Mouse (Mus musculus): ENCODE measurements around the gene Zkscan14. TPM values are rescaled to one million over a fixed set of nuclear protein-coding genes. Genes with fewer than 3 reads are reported as not detected.

The Zkscan14 gene
- polyA plus RNA-seq, 1 experiment from 2014 or later: 12.3 TPM

- no peak overlapping the region for H3K4me2 ChIP-seq (replicated peaks)
- ATAC-seq (ENCODE audit: low FRiP score) (no peak), DNase-seq (ENCODE audit: low spot score) (no peak)
- H3K9ac ChIP-seq: no peak overlapping the region
- WGBS: 99% methylated on average over 6 of the region's 6 CpGs
- no peaks in the 10 kb centered on the region for H3K27me3 ChIP-seq (ENCODE audit: control insufficient read depth, insufficient read depth, low read length)
- H3K27ac ChIP-seq: no peak overlapping the region
- peaks cover 18% of the 10 kb centered on the region for H3K4me1 ChIP-seq (replicated peaks; ENCODE audit: control insufficient read depth, insufficient read depth, low read length)
- no peak overlapping the region for H3K4me3 ChIP-seq (replicated peaks; ENCODE audit: low read length)
- no peaks in the 10 kb centered on the region for H3K9me3 ChIP-seq (ENCODE audit: control insufficient read depth, low read length)
- peaks cover 49% of the 10 kb centered on the region for H3K36me3 ChIP-seq (replicated peaks; ENCODE audit: control insufficient read depth, insufficient read depth)
Observed at GRCm38 (mm10) chr5:145189416-145189815, 12.3 kb downstream of the Zkscan14 start.

GRCm38 (mm10) chr5:145185244-145185643, 16.4 kb downstream of the Zkscan14 start:
- H3K27ac ChIP-seq: no peak overlapping the region
- H3K4me3 ChIP-seq (replicated peaks; ENCODE audit: low read length): no peak overlapping the region
- DNase-seq (ENCODE audit: low spot score) (no peak), ATAC-seq (ENCODE audit: low FRiP score) (no peak)
- no peak overlapping the region for H3K4me2 ChIP-seq (replicated peaks)
- H3K27me3 ChIP-seq (ENCODE audit: control insufficient read depth, insufficient read depth, low read length): no peaks in the 10 kb centered on the region
- 96% methylated on average over 2 of the region's 2 CpGs for WGBS
- H3K4me1 ChIP-seq (replicated peaks; ENCODE audit: control insufficient read depth, insufficient read depth, low read length): peaks cover 9% of the 10 kb centered on the region
- no peaks in the 10 kb centered on the region for H3K9me3 ChIP-seq (ENCODE audit: control insufficient read depth, low read length)
- H3K36me3 ChIP-seq (replicated peaks; ENCODE audit: control insufficient read depth, insufficient read depth): peaks cover 79% of the 10 kb centered on the region
- no peak overlapping the region for H3K9ac ChIP-seq

GRCm38 (mm10) chr5:145178461-145178980, 23.1 kb downstream of the Zkscan14 start:
- Histone ChIP-seq H3K36me3 (replicated peaks; ENCODE audit: control insufficient read depth, insufficient read depth) (peaks cover 98% of the 10 kb centered on the region), H3K9me3 (ENCODE audit: control insufficient read depth, low read length) (no peaks in the 10 kb centered on the region)
- WGBS: 88% methylated on average over 18 of the region's 18 CpGs

GRCm38 (mm10) chr5:145167306-145167661, 34.4 kb downstream of the Zkscan14 start:
- DNase-seq (ENCODE audit: low spot score): no peak
- Histone ChIP-seq H3K4me2 (replicated peaks) (peak overlapping the region; percentile 63), H3K4me3 (replicated peaks; ENCODE audit: low read length) (peak overlapping the region; percentile 74), H3K36me3 (replicated peaks; ENCODE audit: control insufficient read depth, insufficient read depth) (peaks cover 50% of the 10 kb centered on the region), H3K27me3 (ENCODE audit: control insufficient read depth, insufficient read depth, low read length) (no peaks in the 10 kb centered on the region), H3K9me3 (ENCODE audit: control insufficient read depth, low read length) (no peaks in the 10 kb centered on the region), H3K27ac (peak overlapping the region; percentile 68; the same call in 1 of the 2 replicates), H3K9ac (peak overlapping the region; percentile 85), H3K4me1 (replicated peaks; ENCODE audit: control insufficient read depth, insufficient read depth, low read length) (peaks cover 21% of the 10 kb centered on the region)
- WGBS: 1% methylated on average over 28 of the region's 28 CpGs
- peak; percentile 62 for ATAC-seq (ENCODE audit: low FRiP score)

More at GRCm38 (mm10) chr5:145178461-145178980, 23.1 kb downstream of the Zkscan14 start:
- no peak overlapping the region for H3K4me3 ChIP-seq (replicated peaks; ENCODE audit: low read length)
- DNase-seq (ENCODE audit: low spot score): no peak
- H3K9ac ChIP-seq: no peak overlapping the region
- H3K4me1 ChIP-seq (replicated peaks; ENCODE audit: control insufficient read depth, insufficient read depth, low read length): no peaks in the 10 kb centered on the region
- no peak for ATAC-seq (ENCODE audit: low FRiP score)
- no peaks in the 10 kb centered on the region for H3K27me3 ChIP-seq (ENCODE audit: control insufficient read depth, insufficient read depth, low read length)
- H3K27ac ChIP-seq: no peak overlapping the region
- H3K4me2 ChIP-seq (replicated peaks): no peak overlapping the region

- Histone ChIP-seq H3K4me3 (replicated peaks; ENCODE audit: low read length) (peak within 1 kb of the TSS; percentile 74), H3K9me3 (ENCODE audit: control insufficient read depth, low read length) (no peaks in the 10 kb centered on the region), H3K9ac (peak within 1 kb of the TSS; percentile 85), H3K27ac (peak within 1 kb of the TSS; percentile 80), H3K27me3 (ENCODE audit: control insufficient read depth, insufficient read depth, low read length) (no peaks in the 10 kb centered on the region), H3K4me1 (replicated peaks; ENCODE audit: control insufficient read depth, insufficient read depth, low read length) (peaks cover 21% of the 10 kb centered on the region), H3K4me2 (replicated peaks) (peak within 1 kb of the TSS; percentile 81), H3K36me3 (replicated peaks; ENCODE audit: control insufficient read depth, insufficient read depth) (peaks cover 49% of the 10 kb centered on the region)
- WGBS: under 1% methylated on average over 51 of the region's 51 CpGs
- DNase-seq (ENCODE audit: low spot score) (peak; percentile 99), ATAC-seq (ENCODE audit: low FRiP score) (peak; percentile 95)
Observed at GRCm38 (mm10) chr5:145166536-145167305, 34.9 kb downstream of the Zkscan14 start, which contains the start of the genes Ptcd1 and Cpsf4. Gene Ptcd1, minus strand, starts transcription at chr5:145167108. Gene Cpsf4, plus strand, starts transcription at chr5:145167213.

GRCm38 (mm10) chr5:145165184-145165583, 36.5 kb downstream of the Zkscan14 start:
- Histone ChIP-seq H3K27me3 (ENCODE audit: control insufficient read depth, insufficient read depth, low read length) (no peaks in the 10 kb centered on the region), H3K9ac (no peak overlapping the region), H3K4me2 (replicated peaks) (no peak overlapping the region), H3K4me3 (replicated peaks; ENCODE audit: low read length) (no peak overlapping the region), H3K4me1 (replicated peaks; ENCODE audit: control insufficient read depth, insufficient read depth, low read length) (peaks cover 21% of the 10 kb centered on the region), H3K27ac (no peak overlapping the region), H3K36me3 (replicated peaks; ENCODE audit: control insufficient read depth, insufficient read depth) (peaks cover 49% of the 10 kb centered on the region), H3K9me3 (ENCODE audit: control insufficient read depth, low read length) (no peaks in the 10 kb centered on the region)
- WGBS: 88% methylated on average over 15 of the region's 15 CpGs
- DNase-seq (ENCODE audit: low spot score) (no peak), ATAC-seq (ENCODE audit: low FRiP score) (no peak)

- WGBS: 75% methylated on average over 3 of the region's 3 CpGs
- H3K4me1 ChIP-seq (replicated peaks; ENCODE audit: control insufficient read depth, insufficient read depth, low read length): peaks cover 21% of the 10 kb centered on the region
- no peaks in the 10 kb centered on the region for H3K9me3 ChIP-seq (ENCODE audit: control insufficient read depth, low read length)
- no peaks in the 10 kb centered on the region for H3K27me3 ChIP-seq (ENCODE audit: control insufficient read depth, insufficient read depth, low read length)
- ATAC-seq (ENCODE audit: low FRiP score): no peak
- no peak overlapping the region for H3K27ac ChIP-seq
- H3K4me2 ChIP-seq (replicated peaks): no peak overlapping the region
- DNase-seq (ENCODE audit: low spot score): no peak
- no peak overlapping the region for H3K4me3 ChIP-seq (replicated peaks; ENCODE audit: low read length)
- H3K9ac ChIP-seq: no peak overlapping the region
- peaks cover 51% of the 10 kb centered on the region for H3K36me3 ChIP-seq (replicated peaks; ENCODE audit: control insufficient read depth, insufficient read depth)
Observed at GRCm38 (mm10) chr5:145164710-145165109, 37.0 kb downstream of the Zkscan14 start.

- H3K27me3 ChIP-seq (ENCODE audit: control insufficient read depth, insufficient read depth, low read length): no peaks in the 10 kb centered on the region
- 95% methylated on average over 14 of the region's 14 CpGs for WGBS
- H3K9ac ChIP-seq: no peak overlapping the region
- H3K36me3 ChIP-seq (replicated peaks; ENCODE audit: control insufficient read depth, insufficient read depth): peaks cover 82% of the 10 kb centered on the region
- H3K4me2 ChIP-seq (replicated peaks): no peak overlapping the region
- H3K27ac ChIP-seq: no peak overlapping the region
- DNase-seq (ENCODE audit: low spot score) (no peak), ATAC-seq (ENCODE audit: low FRiP score) (no peak)
- no peaks in the 10 kb centered on the region for H3K9me3 ChIP-seq (ENCODE audit: control insufficient read depth, low read length)
- H3K4me3 ChIP-seq (replicated peaks; ENCODE audit: low read length): no peak overlapping the region
- H3K4me1 ChIP-seq (replicated peaks; ENCODE audit: control insufficient read depth, insufficient read depth, low read length): peaks cover 7% of the 10 kb centered on the region
Observed at GRCm38 (mm10) chr5:145161361-145161760, 40.3 kb downstream of the Zkscan14 start.

- Histone ChIP-seq H3K4me3 (replicated peaks; ENCODE audit: low read length) (no peak overlapping the region), H3K9ac (no peak overlapping the region), H3K9me3 (ENCODE audit: control insufficient read depth, low read length) (no peaks in the 10 kb centered on the region), H3K4me2 (replicated peaks) (no peak overlapping the region), H3K27ac (no peak overlapping the region), H3K36me3 (replicated peaks; ENCODE audit: control insufficient read depth, insufficient read depth) (peaks cover 95% of the 10 kb centered on the region), H3K27me3 (ENCODE audit: control insufficient read depth, insufficient read depth, low read length) (no peaks in the 10 kb centered on the region), H3K4me1 (replicated peaks; ENCODE audit: control insufficient read depth, insufficient read depth, low read length) (no peaks in the 10 kb centered on the region)
- WGBS: 97% methylated on average over 5 of the region's 5 CpGs
- no peak for DNase-seq (ENCODE audit: low spot score)
- ATAC-seq (ENCODE audit: low FRiP score): no peak
Observed at GRCm38 (mm10) chr5:145152690-145153089, 49.0 kb downstream of the Zkscan14 start.

Data from hindbrain, embryonic 14.5 days (tissue).